Mouse (Mus musculus): Measurements from ENCODE around the gene Frrs1l.

Frrs1l gene

DNA sequence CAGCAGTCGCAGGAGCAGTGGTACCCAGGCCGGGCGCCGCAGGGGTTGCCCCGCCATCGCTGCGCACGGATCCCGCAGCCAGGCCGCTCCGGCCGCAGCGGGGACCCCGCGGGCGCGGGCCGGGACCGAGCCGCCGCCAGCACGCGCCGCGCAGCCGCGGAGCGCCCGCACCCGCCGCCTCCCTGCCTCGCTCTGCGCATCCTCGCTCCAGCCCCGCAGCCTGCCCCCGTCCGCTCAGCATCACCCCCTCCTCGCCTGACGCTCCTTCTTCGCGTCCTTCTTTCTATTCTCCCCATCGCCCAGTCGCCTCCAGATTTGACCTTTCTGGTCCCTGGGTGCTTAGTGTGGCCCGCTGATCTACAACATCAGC, at the start of gene Frrs1l:
Gene Frrs1l, minus strand, starts transcription at position 177 of the 370 bp plus-strand sequence.
- DNase-seq (ENCODE audit: low read depth, low spot score): no peak

DNA sequence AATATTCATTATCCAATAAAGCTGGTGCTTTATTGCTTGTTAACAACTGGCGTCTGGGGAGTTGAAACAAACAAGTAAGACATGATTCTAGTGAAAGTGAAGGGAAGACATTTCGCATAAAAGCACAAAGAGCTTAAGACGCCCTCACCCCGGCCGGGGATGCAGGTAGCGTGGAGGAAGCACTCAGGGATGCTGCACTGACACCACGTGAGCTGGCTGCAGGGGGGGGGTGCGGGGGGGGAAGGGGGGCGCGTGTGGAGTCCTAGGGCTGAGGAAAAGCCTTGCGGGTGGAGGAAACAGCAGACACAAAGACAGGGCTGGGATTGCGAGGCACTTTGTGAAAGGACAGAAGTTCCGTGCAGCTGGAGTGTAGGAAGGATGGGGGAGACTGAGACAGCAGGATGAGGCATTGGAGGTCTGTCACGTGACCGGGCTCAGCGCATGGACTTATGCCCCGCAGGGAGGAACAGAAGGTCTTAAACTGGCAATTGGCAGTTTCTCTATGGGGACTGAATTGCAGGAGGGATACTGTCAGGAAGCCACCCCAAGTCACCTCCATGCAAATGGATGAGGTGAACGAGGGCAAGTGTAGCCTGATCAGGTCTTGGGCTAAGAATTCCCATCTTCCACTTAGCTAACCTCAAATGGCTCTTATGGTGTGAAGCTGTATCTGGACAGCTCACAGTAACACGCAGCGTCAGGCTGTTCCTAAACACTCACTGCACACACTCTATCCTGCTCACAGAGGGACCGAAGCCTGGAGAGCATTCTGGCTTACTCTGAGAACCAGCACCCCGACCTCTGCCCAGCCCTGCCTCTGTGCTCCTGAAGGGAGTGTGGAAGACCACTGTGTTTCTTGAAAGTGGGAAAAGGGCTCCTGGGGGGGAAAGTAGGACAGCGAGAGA, 49.2 kb upstream of the Frrs1l start:
- DNase-seq (ENCODE audit: low read depth, low spot score): no peak

DNA sequence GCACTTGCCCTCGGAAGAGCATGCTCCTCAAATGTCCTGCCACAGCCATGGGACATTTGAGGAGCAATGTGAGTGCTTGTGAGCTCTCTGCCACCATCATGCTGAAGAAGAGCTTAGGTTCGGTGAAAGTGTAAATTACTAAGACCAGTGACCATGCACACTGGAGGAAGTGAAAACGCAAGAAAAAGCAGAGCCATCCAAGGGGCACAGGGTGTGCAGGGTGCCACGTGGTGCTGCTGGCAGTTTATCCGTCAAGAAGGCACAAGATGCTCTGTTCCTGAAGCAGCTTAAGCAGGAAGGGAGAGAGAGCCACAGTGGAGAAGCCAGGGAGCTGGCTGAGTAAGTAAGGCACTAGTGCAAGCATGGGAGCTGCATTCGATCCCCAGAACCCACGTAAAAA, 47.4 kb upstream of the Frrs1l start:
- no peak for DNase-seq (ENCODE audit: low read depth, low spot score)

DNA sequence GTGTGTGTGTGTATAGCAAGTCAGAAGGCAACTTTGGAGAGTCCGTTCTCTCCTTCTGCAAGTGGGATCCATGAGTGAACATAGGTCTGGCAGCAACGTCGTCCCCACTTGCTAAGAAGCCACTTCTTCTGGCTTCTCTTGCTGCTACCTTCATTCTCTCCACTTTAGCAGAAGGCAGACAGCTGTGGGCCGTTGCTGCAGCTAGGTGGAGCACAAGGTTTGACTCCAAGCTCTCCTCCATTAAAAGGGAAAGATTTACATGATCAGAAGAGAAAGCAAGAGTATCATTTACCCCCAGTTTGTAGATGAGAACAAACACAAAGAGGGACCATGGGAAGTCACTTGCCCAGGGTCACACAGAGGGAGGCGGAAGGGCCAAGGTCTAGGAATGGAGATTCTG, 44.0 kb upstream of the Frrs1l start:
- DNase-seq (ENCODE audit: low read depth, low spot score): no peak

DNA sequence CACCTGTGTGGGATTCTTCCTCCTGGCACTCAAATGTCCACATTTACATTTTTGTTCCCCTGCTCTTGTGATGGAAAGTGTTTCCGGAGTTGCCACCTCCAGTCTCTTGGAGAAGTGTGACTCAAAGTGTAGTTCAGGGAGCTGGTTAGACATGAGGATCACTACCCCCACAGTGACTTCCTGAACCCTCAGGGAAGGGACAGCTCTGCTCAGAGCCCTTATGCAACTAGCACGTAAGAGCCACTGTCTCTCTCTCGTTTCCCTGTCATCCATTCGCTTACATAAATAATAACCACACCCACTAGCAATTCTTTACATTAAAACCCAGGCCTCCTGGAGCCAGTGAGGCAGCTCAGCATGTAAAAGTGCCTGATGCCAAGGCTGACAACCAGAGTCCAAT, 41.2 kb upstream of the Frrs1l start:
- DNase-seq (ENCODE audit: low read depth, low spot score): no peak

DNA sequence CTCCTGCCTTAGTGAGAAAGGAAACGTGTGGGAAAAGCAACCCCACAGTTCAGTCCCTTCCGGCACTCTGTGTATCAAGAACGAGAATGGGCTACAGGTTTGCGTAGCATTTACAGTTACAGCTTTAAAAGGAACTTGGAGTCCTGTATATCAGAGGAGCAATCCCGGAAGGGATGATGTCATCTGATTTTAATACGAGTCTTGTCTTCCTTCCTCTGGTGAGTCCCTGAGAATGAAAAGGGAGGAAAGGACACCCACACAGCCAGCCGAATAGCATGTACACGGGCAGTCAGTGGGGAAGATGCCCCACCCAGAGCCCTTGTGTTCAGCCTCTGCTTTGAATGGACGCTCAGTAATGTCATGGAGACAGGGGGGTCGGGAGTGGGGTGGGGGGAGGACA, 37.8 kb upstream of the Frrs1l start:
- DNase-seq (ENCODE audit: low read depth, low spot score): no peak

DNA sequence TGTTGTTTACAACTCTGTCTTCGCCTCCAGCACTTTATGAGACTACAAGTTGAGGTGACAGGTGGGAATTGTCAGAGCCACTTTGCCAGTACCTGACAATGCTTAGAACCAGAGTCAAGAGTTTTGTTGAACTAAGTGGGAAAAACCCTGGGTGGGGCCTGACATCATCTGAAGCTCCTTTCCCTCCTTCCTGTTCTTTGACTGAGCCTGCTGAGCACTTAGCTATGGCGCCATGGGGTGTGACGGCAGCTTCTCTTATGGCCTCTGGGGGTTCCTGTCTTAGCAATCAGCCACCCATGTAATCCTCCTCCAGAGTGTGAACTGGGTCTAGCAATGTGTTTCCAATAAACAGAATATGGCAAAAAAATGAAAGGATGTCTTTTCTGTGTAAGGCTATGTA, 33.3 kb upstream of the Frrs1l start:
- no peak for DNase-seq (ENCODE audit: low read depth, low spot score)

DNA sequence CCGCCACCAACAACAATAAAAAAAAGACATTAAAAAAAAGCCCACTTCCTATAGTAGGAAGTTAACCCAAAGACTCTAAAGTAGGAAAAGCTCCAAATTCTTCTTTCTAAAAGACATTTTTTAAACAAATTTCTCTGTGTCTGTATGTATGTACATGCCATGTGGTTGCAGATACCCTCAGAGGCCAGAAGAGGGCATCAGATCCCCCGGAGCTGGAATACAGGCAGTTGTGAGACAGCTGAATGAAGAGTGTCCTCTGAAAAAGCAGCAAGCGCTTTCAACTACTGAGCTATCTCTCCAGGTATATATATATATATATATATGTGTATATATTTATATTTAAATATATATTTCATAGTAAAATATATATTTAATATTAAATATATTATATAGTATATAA, 31.1 kb upstream of the Frrs1l start:
- peak; percentile 17 for DNase-seq (ENCODE audit: low read depth, low spot score)

DNA sequence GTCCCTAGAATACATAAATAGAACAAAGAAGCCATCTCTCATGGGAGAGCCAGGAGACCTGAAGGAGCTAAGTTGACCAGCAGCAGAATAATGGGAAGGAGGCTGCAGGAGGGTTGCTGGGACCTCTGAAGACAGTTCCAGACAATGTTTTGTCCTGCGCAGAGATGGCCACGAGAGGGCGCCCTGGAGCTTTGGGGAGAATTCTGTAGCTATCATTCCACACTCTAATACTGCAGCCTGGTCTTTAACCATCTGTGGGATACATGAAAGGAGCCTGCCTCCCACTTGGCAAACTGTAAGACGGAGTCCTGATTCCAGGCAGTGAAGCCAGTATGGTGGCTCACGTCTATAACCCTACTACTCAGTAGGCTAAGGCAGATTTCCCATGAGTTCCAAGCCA, 27.0 kb upstream of the Frrs1l start:
- DNase-seq (ENCODE audit: low read depth, low spot score): peak; percentile 74

DNA sequence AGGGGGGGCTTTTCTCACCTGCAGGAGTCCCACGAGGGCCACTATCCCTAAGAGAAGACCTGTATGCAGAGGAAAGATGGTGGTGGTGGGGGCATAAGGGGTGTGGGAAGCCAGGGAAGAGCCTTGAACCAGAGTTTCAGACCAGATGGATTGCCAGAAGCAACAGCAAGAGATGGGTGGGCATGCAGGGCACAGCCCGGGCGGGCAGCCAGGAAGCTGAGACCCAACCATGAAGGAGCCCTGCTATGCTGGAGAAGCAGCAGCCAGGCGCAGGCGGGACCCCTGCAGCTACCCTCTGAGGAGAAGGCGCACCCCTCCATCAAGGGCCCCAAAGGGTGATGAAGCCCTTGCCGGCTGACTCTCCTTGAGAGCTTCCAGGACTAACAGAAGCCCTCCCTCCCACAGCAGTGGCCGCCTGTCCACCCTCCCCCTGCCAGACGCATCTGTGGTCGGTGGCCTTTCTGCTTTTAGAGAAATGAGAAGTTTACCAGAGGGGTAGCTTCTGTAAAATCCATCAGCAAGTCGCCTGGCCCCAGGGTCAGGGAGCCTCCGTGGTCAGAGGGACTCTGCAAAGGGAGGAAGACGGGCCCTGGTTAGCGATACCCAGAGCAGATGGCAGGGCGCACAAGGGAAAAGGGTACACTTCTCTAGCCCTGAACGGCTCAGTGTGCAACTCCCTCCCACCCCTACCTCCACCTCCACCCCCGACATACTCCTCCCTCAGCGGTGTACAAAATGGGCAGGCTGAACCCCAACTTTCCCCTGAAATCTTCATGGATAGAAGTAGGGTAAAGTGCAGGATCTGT, 26.4 kb upstream of the Frrs1l start:
- no peak for DNase-seq (ENCODE audit: low read depth, low spot score)

DNA sequence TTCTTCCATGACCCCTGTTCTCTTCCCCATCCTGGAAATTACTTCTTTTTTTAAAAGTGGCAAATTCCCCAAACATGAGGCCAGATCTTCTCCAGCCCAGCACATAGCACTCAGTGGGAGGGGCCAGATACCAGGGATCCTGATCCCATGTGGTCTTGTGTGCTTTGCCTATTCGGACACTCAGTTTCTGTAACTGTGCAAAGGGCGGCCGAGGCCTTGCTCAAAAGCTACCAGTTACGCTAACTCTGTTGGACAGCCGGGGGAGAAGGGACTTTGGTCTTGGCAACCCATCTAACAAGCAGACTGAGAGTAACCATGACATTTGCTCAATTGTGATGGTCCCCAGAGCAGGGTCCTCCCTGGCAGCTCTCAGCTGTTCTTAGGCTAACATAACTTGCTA, 24.8 kb upstream of the Frrs1l start:
- no peak for DNase-seq (ENCODE audit: low read depth, low spot score)

DNA sequence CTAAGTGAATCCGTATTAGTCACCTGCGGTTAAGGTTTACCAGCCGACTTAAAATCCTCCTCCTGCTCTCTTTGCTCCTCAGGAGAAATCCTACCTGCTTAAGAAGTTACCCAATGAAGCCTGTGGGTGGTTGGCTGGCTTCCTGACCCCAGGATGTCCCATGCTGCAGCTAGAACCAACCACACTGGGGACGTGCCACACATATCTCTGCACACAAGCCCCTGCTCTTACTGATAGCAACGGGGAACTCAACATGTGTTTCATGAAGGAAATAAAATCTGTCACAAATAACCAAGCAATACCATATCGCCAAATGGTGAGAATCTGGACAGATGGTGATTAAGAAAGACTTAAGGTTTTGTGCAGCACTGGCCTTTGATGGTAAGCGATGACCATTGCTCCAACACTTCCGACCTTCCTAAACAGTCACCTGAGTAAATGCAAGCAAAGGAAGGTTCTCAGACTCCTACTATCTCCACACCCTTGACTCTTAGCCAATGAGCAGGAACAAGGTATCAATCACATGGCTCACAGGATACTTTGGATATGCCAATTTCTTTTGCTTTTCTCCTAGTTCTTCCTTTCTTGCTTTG, 21.4 kb upstream of the Frrs1l start:
- DNase-seq (ENCODE audit: low read depth, low spot score): no peak

DNA sequence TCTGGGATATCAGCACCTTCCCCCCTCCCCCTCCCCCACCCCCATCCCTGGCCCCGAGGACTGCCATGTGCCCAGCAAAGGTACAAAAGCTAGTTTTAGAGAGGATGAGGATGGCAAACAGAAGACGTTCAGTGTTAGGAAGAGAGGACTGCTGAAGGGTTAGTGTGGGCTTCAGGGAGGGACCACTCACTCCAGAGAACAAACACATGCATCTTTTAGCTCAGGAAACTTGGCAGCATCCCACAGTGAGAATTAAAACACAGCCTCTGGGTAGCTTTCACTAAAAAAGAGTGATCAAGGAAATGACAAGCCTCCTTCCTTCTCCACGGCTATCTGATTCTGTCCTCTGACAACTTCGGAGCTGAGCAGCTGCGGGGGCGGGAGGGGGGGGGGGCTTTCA, 20.7 kb upstream of the Frrs1l start:
- no peak for DNase-seq (ENCODE audit: low read depth, low spot score)

DNA sequence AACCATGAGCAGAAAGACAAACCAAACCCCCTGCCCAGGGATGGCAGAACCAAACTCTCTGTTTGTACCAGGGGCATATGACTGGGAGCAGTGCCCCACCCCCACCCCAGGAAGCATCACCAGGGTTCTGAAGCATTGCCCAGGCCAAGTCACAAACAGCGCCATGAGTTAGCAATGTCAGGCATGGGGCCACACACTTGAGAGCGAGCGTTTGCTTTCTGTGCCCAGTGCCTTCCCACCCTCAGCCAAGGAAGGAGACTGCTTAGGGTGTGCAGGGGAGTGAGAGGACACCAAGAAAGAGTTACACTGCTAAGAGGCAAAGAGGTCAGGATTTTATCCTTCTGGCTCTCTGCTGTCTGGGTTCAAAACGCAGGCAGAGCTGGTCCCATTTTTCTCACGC, 20.2 kb upstream of the Frrs1l start:
- no peak for DNase-seq (ENCODE audit: low read depth, low spot score)

DNA sequence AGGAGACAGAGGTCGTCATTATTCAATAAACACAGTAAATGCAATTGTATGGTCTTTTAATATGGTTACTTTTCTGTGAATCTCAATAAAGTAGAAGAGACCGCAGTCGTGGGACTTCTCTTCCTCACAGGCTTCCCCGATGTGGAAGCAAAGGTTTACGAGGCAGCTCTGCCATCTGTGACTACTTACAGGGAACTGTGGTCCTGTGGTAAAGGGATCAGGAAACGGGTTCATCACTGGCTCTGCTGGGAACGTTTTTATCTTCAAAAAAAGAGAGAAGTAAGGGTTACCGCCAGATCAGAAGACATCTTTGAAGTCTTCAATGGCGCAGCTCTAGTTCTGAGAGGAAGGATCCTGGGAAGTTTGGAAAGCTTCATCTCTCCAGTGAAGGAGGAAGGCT, 17.5 kb upstream of the Frrs1l start:
- DNase-seq (ENCODE audit: low read depth, low spot score): no peak

DNA sequence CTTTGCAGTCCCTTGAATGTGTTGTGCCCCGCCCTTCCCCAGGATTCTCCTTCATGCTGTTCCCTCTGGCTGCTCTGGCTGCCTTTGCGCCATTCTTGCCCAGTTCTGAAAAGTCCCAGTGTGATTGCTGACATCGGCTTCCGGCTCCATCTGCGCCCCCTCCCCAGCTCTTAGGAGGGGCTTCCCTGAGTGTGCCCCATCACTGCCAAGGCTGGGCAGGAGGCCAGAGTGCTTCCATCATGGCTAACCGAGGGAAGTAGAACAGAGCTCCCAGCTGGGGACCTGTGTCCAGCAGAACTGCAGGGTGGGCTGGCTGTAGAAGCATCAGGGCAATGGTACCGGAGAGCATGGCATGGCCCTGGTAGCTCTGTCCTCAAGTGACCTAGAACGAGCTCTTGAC, 14.8 kb upstream of the Frrs1l start:
- no peak for DNase-seq (ENCODE audit: low read depth, low spot score)

DNA sequence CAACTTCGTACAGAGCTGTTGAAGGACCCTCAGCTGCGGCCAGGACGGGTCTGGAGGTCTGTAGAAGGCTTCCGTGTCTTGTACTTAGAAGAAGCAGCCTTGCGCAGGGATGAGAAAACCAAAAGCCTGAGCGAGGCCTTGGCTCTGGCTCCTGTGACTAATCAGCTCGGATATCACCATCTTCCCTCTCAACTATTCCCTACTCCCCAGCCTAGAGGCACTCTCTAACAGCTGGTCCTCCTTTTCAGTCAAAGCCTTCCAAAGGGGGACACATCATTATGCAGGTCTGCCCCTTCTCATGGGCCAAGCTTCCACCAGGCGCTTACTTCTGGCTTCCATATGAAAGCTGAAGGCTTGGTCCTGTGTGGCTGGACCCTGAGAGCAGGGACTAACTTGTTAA, 13.7 kb upstream of the Frrs1l start:
- no peak for DNase-seq (ENCODE audit: low read depth, low spot score)

DNA sequence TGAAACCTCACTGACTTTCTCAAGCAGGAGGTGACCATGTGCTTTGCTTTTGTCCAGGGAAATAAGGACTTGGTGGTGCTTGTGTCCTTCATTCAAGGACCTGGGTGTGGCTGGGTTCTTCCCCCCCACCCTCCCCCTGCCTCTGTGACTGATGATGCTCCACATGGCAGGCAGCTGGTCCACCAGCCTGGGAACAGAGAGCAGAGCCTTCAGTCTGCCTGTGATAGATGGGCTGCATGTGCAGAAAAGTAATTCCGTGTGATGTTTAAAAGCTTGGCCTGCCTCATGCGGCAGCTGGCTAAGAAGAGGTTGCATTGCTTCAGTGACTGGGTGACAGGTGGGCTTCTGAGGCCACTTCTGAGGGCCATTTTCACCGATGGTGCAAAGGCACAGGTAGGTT, 12.6 kb upstream of the Frrs1l start:
- DNase-seq (ENCODE audit: low read depth, low spot score): no peak

DNA sequence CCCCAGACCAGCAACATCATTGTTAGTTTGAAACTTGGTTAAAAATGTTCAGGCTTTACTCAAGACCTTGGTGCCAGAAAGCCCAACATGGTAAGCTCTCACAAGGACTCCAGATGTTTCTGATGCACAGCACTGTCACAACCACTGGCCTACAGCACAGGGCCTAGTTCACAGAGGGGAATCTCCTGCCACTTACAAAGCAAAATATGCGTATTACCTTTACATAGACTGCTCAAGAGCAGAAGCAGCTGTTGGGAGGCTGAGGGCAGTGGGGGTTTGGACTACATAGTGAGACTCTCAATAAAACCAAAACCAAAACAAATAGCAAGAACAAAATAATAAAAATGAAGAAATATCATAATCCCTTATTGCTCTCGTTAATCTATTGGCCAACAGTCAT, 11.2 kb upstream of the Frrs1l start:
- no peak for DNase-seq (ENCODE audit: low read depth, low spot score)

DNA sequence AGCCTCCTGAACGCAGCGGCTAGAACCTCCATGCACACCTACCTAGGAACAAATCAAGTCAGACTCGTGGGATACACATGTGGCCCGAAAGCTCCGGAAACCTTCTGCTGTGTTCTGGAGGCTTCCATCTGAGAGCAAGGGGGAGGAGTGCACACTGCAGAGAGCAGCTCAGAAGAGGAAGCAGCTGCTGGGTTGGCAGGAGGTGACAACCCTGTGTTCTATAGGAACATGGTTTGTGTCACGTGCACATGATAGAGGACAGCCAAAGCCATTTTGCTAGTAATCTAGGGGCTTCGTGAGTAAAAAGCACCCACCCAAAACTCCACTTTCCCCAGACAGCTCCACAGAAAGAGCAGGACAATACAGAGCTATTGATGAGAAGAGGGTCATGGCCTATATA, 3.1 kb upstream of the Frrs1l start:
- DNase-seq (ENCODE audit: low read depth, low spot score): no peak

DNA sequence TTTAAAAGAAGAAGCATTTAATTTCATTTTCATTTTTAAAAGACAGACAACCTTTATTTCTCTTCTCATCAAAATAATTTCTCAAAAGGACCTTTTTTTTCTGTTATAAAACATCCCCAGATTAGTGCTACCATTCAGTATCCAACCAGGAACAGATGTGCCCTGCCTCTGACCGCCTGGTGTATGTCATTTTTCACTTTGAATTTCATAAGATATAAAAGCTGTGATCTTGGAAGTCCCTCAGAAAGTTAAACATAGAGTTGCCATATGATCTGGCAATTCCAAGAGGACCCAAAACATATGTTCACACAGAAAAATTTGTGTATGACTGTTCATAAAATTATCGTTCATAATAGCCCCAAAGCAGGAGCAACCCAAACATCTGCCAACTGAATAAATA, 1.8 kb upstream of the Frrs1l start:
- no peak for DNase-seq (ENCODE audit: low read depth, low spot score)

DNA sequence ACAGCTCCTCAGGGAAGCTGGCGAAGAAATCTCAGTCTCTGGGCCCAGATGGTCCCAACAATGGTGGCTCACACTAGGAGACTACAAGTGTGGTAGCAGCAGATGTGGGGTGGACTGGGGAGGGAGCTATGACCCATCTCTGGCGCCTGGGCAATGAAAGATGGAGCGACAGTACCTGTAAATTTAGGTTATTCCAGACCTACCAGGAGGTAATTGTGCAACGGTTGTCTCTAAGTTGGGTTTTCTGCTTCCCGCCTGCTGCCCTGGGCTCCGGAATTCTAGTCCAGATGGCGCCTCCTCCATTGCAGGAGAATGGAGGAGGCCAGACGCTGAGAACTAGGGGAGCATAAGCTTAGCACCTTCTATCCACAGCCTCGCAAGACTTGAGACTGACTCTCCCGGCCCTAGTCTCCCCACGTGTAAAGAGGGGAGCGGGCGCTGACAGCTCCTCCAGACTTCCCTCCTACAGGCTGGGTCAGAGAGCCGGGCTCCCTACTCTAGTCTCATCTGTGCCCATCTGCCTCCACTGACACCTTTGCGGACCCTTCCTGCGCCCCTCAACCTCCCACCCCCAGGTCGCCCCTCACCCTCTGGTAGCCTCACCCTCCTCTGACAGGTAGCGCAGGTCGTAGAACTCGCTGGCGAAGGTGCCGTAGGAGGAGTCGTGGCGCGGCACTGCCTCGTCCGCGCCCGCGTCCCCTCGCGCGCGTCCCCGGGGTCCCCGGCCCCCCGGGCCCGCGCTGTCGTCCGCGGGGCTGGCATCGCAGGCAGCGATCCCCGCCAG, 568 bp downstream of the Frrs1l start:
- DNase-seq (ENCODE audit: low read depth, low spot score): no peak
